Mouse (Mus musculus): ENCODE measurements at regions not wholly inside any gene's neighbourhood (a gene's known extent, or its start where the extent isn't known, plus 50 kb on each side); places are given as distances from the start of the nearest gene placed in this dataset.

DNA sequence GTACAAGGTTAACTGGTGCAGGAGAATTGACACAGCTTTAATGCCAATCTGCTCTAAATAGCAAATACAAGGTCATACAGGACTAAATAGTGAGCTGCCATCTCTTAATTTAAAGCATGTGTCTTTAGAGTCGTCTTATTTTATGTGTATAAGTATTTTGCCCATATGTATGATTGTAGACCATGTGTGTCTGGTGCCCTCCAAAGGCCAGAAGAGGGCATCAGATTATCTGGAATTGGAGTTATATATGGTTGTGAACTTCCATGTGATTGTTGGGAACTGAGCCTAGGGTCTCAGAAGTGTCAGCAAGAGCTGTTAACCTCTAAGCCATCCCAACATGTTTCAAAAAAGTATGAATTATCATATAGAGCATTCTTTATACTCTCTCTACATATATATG is 68.8 kb upstream of the Tmeff2 start:
- peak; percentile 31; the same call in 1 of the 2 replicates for TF ChIP-seq CTCF (IDR thresholded peaks at IDR 0.05)
- TF ChIP-seq EP300 (IDR thresholded peaks at IDR 0.05), result no peak
